Mouse (Mus musculus): ENCODE measurements around the gene Gm21854. TPM values are rescaled to one million over a fixed set of nuclear protein-coding genes. Genes with fewer than 3 reads are reported as not detected.
"Not testable (repeated sequence)": the region's sequence is repeated elsewhere in the genome, so short reads cannot be mapped to it uniquely, and the experiment has no call there.

Gene Gm21854
- polyA plus RNA-seq (2012; fragmentation: generic; extraction: Trizol): not detected
- long read RNA-seq, experiment 1: 0 reads
- long read RNA-seq, experiment 2: 0 reads

- not testable (repeated sequence) for H3K27me3 ChIP-seq (ENCODE audit: control insufficient read depth, insufficient read depth, insufficient read length); H3ac ChIP-seq (ENCODE audit: control insufficient read depth, insufficient read length, low read depth); H3K36me3 ChIP-seq (ENCODE audit: control insufficient read depth, insufficient read depth); H3K79me3 ChIP-seq (ENCODE audit: low read depth); H3K79me2 ChIP-seq (ENCODE audit: control insufficient read depth, insufficient read depth); H3K4me3 ChIP-seq (ENCODE audit: insufficient read depth, poor library complexity, severe bottlenecking)
These were observed at the start of gene Gm21854 for GRCm38 (mm10) chrY:5656686-5657085. Gene Gm21854, plus strand, starts transcription at chrY:5656986.

Other genes starting within 250 kb of the Gm21854 start
- gene Gm20914, start 69.0 kb downstream of the Gm21854 start, polyA plus RNA-seq (2012; fragmentation: generic; extraction: Trizol): not detected
- gene Gm28171, start 136.4 kb downstream of the Gm21854 start, polyA plus RNA-seq (2012; fragmentation: generic; extraction: Trizol): not detected